Mouse (Mus musculus): ENCODE measurements around the gene Cep112. TPM values are rescaled to one million over a fixed set of nuclear protein-coding genes. Genes with fewer than 3 reads are reported as not detected.

Gene Cep112
- total RNA-seq, 4 experiments from 2014 or later, result 20.9 to 24.8 (median 24.1) TPM

DNA sequence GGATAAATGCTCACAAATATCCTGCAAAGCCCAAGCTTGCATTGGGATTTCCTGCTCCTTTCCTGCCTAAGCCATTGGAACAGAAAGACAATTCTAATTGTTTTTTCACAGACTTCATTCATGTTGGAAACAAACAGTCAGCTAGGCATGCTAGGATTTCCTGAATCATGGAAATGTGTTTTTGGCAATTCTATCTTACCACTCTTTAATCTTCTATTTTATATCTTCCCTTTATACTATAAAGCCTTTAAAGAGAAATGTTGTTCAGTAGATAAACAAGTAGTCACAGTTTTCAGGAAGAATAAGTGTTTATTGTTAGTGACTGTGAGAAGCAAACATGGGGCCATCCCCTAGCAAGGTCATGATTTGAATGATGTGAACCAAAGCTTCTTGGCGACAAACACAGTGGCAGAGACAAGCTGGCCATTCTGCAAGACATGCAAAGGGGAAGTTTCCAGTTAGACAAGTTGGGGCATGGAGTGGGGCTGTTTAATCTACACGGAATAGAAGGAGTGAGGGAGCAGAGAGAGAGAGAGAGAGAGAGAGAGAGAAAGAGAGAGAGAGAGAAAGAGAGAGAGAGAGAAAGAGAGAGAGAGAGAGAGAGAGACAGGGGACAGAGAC, 169.1 kb downstream of the Cep112 start:
- no peak for DNase-seq (ENCODE audit: low spot score in 2 of 2)

- no peak for DNase-seq (ENCODE audit: low spot score in 2 of 2)
Observed at GRCm38 (mm10) chr11:108605301-108605700, 180.3 kb downstream of the Cep112 start.

DNA sequence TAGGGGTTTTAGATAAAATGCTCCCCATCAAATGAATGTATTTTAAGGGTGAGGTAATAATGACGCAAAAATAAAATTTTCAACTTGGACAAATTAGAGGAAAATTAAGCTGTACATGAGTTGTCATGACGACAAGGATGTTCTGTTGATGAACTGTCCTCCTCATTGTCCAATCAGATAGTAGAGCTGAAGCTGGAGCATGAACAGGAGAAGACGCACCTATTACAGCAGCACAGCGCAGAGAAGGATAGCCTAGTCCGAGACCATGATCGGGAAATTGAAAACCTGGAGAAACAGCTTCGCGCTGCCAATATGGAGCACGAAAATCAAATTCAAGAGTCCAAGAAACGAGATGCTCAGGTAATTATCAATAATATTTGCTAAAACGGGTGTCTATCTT, 181.0 kb downstream of the Cep112 start:
- DNase-seq (ENCODE audit: low spot score in 2 of 2), result no peak

GRCm38 (mm10) chr11:108606836-108607235, 181.8 kb downstream of the Cep112 start:
- DNase-seq (ENCODE audit: low spot score in 2 of 2), result no peak

- DNase-seq (ENCODE audit: low spot score in 2 of 2), result no peak
Observed at GRCm38 (mm10) chr11:108620628-108621433, 195.8 kb downstream of the Cep112 start.

- DNase-seq (ENCODE audit: low spot score in 2 of 2), result no peak
Observed at GRCm38 (mm10) chr11:108621434-108621901, 196.5 kb downstream of the Cep112 start.

- DNase-seq (ENCODE audit: low spot score in 2 of 2), result no peak
Observed at GRCm38 (mm10) chr11:108625546-108626232, 200.7 kb downstream of the Cep112 start.

DNA sequence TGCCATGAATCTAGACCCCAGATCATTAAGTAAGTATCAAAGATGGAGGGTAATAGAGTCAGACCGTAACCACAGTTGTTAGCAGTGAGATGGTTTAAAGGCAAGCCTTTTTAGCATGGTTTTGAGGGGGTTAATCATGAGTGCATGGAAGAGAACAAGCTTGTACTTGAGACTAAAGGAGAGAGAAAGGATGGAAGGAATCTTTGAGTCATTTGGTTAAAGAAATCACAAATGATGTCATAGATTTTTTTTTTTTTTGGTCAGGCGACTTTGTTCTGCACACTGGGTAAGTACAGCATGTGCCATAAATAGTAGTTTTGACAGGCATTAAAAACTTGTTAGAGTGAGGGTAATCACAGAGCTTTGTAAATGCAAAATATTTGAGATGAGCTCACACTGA, 212.8 kb downstream of the Cep112 start:
- DNase-seq (ENCODE audit: low spot score in 2 of 2), result no peak

DNA sequence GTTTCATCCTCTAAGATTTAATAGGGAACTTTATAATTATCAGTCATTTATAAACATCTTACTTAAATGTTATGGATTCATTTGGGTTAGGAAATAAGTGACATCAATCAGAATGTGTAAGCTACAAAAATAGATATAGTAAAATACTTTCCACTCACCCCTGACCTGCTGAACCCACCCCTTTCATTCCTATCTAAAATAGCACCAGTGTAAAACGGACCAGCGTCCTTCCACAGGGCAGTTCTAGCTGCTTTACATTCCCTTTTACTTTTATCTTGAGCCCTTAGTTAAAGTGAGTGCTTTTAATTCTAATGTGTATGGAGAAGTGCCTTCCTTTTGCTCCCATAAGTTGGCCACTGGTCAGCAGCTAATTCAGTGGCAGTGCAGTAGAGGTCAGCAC, 230.6 kb downstream of the Cep112 start:
- DNase-seq (ENCODE audit: low spot score in 2 of 2), result no peak

DNA sequence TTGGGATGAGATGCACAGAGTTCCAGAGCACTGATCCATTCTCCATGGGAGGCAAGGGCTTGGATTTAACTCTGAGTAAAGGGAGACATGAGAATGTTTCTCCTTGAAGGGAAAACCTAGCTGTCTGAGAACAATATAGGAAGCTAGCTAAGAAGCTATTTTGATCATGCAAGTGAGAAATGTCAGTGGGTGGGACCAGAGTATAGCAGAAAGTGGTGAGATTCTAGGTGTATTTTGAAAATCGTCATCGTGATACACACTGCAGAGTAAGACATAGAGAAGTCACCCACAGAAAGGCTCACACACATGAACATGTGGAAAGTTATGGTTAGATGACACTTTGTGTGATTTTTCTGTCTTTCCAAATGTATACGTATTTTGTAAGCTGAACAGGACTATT, 257.0 kb downstream of the Cep112 start:
- no peak for DNase-seq (ENCODE audit: low spot score in 2 of 2)

DNA sequence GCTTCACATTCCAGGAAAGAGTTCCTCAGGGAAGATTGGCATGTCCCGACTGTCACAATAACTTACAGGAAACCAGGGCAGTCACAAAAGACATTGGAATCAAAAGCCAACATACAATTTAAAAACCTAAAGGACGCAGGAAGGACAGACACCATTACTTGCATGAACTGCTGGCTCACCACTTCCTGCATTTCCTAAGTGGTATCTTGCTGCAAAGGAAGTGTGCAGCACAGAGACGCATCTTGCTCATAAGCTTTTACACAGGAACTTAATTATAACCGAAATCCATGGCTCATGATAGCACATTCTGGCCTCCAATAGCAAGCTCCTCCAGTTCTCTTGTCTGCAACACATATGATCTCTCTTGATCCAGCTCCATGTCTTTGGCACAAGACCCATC, 271.6 kb downstream of the Cep112 start:
- DNase-seq (ENCODE audit: low spot score in 2 of 2), result no peak

- peak; percentile 18 to 43 for DNase-seq (ENCODE audit: low spot score in 2 of 2)
Observed at GRCm38 (mm10) chr11:108752301-108752700, 327.3 kb downstream of the Cep112 start.

DNA sequence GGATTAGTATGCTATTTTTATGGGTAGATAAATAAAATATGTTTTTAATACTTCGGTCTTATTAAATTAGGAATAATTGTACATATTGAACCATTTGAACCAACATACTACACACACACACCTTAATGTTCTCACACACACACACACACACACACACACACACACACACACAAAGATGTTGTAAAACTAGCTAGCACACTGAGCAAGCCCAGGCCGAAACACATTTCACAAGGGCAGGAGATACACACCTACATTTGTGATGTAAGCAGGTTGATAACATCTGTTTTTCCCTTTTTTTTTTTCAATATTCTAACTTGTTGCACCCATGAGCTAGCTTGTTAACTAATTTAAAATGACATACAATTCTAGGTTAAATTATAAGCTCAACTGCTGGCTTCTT, 327.8 kb downstream of the Cep112 start:
- DNase-seq (ENCODE audit: low spot score in 2 of 2), result no peak

- DNase-seq (ENCODE audit: low spot score in 2 of 2), result no peak
Observed at GRCm38 (mm10) chr11:108753361-108754240, 328.6 kb downstream of the Cep112 start.

DNA sequence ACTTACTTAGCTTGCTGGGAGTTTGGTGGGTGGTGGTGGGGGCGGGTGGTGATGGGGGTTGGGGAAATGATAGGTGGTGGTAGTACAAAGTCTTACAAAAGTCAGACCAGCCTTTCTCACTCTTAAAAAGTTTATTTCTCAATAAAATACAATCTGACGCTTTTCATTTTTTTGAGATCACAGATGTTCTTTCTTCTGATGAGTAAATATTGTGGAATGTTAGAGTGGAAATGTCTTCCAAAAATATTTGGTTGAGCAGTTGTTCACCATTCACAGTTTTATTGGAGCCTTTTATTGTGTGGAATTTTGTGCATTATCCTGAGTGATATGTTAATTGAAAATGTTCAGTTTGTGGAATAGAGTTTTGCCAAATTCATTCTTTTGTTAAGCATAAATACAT, 332.2 kb downstream of the Cep112 start:
- DNase-seq (ENCODE audit: low spot score in 2 of 2), result no peak

- peak; percentile 46 to 54 for DNase-seq (ENCODE audit: low spot score in 2 of 2)
Observed at GRCm38 (mm10) chr11:108757626-108758430, 332.8 kb downstream of the Cep112 start.

DNA sequence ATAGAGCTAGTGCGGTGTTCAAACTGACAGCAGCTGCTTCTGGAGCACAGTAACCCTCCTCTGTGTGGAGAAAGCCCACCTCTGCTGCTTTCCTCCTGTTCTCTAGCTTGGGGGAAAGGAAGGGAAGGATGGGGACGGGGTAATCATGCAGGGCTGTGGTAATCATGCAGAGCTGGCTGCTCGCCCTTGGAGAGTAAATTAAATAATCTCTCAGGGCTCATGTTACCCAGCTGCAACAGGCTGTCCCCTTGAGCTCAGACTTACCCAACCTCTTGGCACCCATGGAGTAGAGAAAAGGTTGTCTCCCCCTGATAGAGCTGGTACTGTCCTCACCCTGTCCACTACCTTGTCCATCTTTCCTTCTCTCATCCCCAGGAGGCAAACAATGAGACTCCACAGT, 345.1 kb downstream of the Cep112 start:
- DNase-seq (ENCODE audit: low spot score in 2 of 2), result no peak

GRCm38 (mm10) chr11:108774019-108774670, 349.2 kb downstream of the Cep112 start:
- DNase-seq (ENCODE audit: low spot score in 2 of 2), result no peak

DNA sequence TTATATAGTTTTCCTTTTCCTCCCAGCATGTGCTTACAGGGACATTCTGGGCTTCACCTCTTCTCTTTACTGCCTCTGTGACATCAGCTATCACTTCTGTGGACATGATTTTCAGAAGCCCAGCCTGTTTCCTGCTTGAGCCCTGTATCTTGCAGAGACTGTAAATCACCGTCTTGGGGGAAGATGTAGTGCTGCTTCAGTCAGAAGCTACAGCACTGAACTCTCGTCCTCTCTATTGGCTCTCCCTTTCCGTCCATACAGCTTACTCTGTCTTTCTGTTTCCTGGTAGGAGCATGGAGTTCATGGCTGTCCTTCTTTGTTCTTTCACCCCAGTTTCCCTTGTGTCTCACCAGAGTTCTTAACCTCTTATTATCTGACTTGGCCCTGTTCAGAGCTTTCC, 352.2 kb downstream of the Cep112 start:
- DNase-seq (ENCODE audit: low spot score in 2 of 2), result no peak

Data from layer of hippocampus, adult 8-10 months (tissue).